In genomic region chr12:11088626-11089372, GRCm38 (mm10) we compare ENCODE assay signal across 17 mouse cellular contexts.
DNase-seq lines count a peak whose midpoint lies in the region; ATAC-seq and TF ChIP-seq lines count a peak whose summit lies in the region.
"Had no signal": no experiment of that assay in that cellular context is flagged by ENCODE, and none has a peak within 500 bp of the region (broad histone marks: within the 10 kb centered on the region; RNA-seq: fewer than 3 reads in every experiment).

No protein-coding gene starts in this region.

- no peak for ATAC-seq in heart, embryonic 12.5 days (ENCODE audit: insufficient number of reproducible peaks, low FRiP score)
- ATAC-seq in midbrain, embryonic 11.5 days (ENCODE audit: low FRiP score), result no peak
- no peak for ATAC-seq in midbrain, postnatal 0 days (ENCODE audit: low FRiP score)
- peak; percentile 80 for ATAC-seq in lung, embryonic 16.5 days (ENCODE audit: low read depth)
- no peak for ATAC-seq in erythroid progenitor cell, adult 5-6 weeks (replicated peaks; ENCODE audit: low FRiP score, poor library complexity, severe bottlenecking)
- no peak for ATAC-seq in hindbrain, embryonic 16.5 days
- ATAC-seq: CD4-positive, CD25-positive, alpha-beta regulatory T cell, adult 4 months; forebrain, embryonic 16.5 days; midbrain, embryonic 13.5 days had no signal

- H3K4me2 ChIP-seq in heart, embryonic 12.5 days, result no peak overlapping the region
- H3K4me2 ChIP-seq in midbrain, embryonic 11.5 days, result no peak overlapping the region
- H3K4me2 ChIP-seq in midbrain, postnatal 0 days (ENCODE audit: low read depth, low read length, poor library complexity, severe bottlenecking), result no peak overlapping the region
- H3K4me2 ChIP-seq in lung, embryonic 16.5 days (ENCODE audit: low read depth, low read length), result no peak overlapping the region
- no peak overlapping the region for H3K4me2 ChIP-seq in hindbrain, embryonic 16.5 days (ENCODE audit: low read length)
- H3K4me2 ChIP-seq: embryonic facial prominence, embryonic 13.5 days; hindbrain, embryonic 12.5 days; limb, embryonic 15.5 days; midbrain, embryonic 13.5 days had no signal

- no peak overlapping the region for H3K4me3 ChIP-seq in heart, embryonic 12.5 days
- H3K4me3 ChIP-seq in midbrain, embryonic 11.5 days (ENCODE audit: low read depth, low read length), result no peak overlapping the region
- no peak overlapping the region for H3K4me3 ChIP-seq in midbrain, postnatal 0 days (ENCODE audit: low read depth, low read length)
- no peak overlapping the region for H3K4me3 ChIP-seq in lung, embryonic 16.5 days (ENCODE audit: low read length)
- no peak overlapping the region for H3K4me3 ChIP-seq in hindbrain, embryonic 16.5 days (ENCODE audit: low read length)
- H3K4me3 ChIP-seq: embryonic facial prominence, embryonic 13.5 days; heart, embryonic 10.5 days; hindbrain, embryonic 12.5 days; limb, embryonic 15.5 days; midbrain, embryonic 13.5 days had no signal

- no peaks in the 10 kb centered on the region for H3K27me3 ChIP-seq in heart, embryonic 12.5 days (replicated peaks)
- H3K27me3 ChIP-seq in midbrain, embryonic 11.5 days (ENCODE audit: control insufficient read depth, insufficient read depth, low read length), result no peaks in the 10 kb centered on the region
- no peaks in the 10 kb centered on the region for H3K27me3 ChIP-seq in midbrain, postnatal 0 days (ENCODE audit: insufficient read depth, low read length)
- no peaks in the 10 kb centered on the region for H3K27me3 ChIP-seq in lung, embryonic 16.5 days (ENCODE audit: control insufficient read depth, insufficient read depth, low read depth, low read length)
- H3K27me3 ChIP-seq in hindbrain, embryonic 16.5 days (replicated peaks; ENCODE audit: control insufficient read depth, insufficient read depth, low read length), result no peaks in the 10 kb centered on the region
- H3K27me3 ChIP-seq: embryonic facial prominence, embryonic 13.5 days; hindbrain, embryonic 12.5 days; limb, embryonic 15.5 days; midbrain, embryonic 13.5 days had no signal

- H3K9ac ChIP-seq in heart, embryonic 12.5 days, result no peak overlapping the region
- no peak overlapping the region for H3K9ac ChIP-seq in midbrain, embryonic 11.5 days (ENCODE audit: low read length)
- H3K9ac ChIP-seq in midbrain, postnatal 0 days (replicated peaks; ENCODE audit: low read length, poor library complexity, severe bottlenecking), result no peak overlapping the region
- no peak overlapping the region for H3K9ac ChIP-seq in lung, embryonic 16.5 days (ENCODE audit: low read length)
- H3K9ac ChIP-seq in hindbrain, embryonic 16.5 days (ENCODE audit: low read depth, low read length), result no peak overlapping the region
- H3K9ac ChIP-seq: embryonic facial prominence, embryonic 13.5 days; hindbrain, embryonic 12.5 days; limb, embryonic 15.5 days; midbrain, embryonic 13.5 days had no signal

- no peaks in the 10 kb centered on the region for H3K9me3 ChIP-seq in heart, embryonic 12.5 days (replicated peaks)
- H3K9me3 ChIP-seq in midbrain, embryonic 11.5 days (ENCODE audit: control insufficient read depth, low read length), result no peaks in the 10 kb centered on the region
- H3K9me3 ChIP-seq in midbrain, postnatal 0 days (ENCODE audit: low read length), result no peaks in the 10 kb centered on the region
- H3K9me3 ChIP-seq in lung, embryonic 16.5 days (ENCODE audit: control insufficient read depth, low read length), result no peaks in the 10 kb centered on the region
- 0 out of 2 replicates have a peak, but pooled peaks cover 5% of the 10 kb centered on the region for H3K9me3 ChIP-seq in hindbrain, embryonic 16.5 days (ENCODE audit: control insufficient read depth, low read length)
- H3K9me3 ChIP-seq: embryonic facial prominence, embryonic 13.5 days; heart, embryonic 10.5 days; limb, embryonic 15.5 days had no signal

- H3K27ac ChIP-seq in heart, embryonic 12.5 days (ENCODE audit: poor library complexity, severe bottlenecking), result no peak overlapping the region
- no peak overlapping the region for H3K27ac ChIP-seq in midbrain, embryonic 11.5 days (ENCODE audit: low read depth, low read length)
- H3K27ac ChIP-seq in midbrain, postnatal 0 days (ENCODE audit: low read depth, low read length), result no peak overlapping the region
- no peak overlapping the region for H3K27ac ChIP-seq in lung, embryonic 16.5 days (ENCODE audit: low read length)
- H3K27ac ChIP-seq in hindbrain, embryonic 16.5 days (ENCODE audit: low read depth, low read length), result no peak overlapping the region
- H3K27ac ChIP-seq: embryonic facial prominence, embryonic 13.5 days; heart, embryonic 10.5 days; hindbrain, embryonic 12.5 days; limb, embryonic 15.5 days; midbrain, embryonic 13.5 days had no signal

- no peaks in the 10 kb centered on the region for H3K36me3 ChIP-seq in heart, embryonic 12.5 days
- no peaks in the 10 kb centered on the region for H3K36me3 ChIP-seq in midbrain, embryonic 11.5 days (ENCODE audit: control insufficient read depth, insufficient read depth, low read length)
- no peaks in the 10 kb centered on the region for H3K36me3 ChIP-seq in midbrain, postnatal 0 days (ENCODE audit: insufficient read depth, low read length)
- no peaks in the 10 kb centered on the region for H3K36me3 ChIP-seq in lung, embryonic 16.5 days (ENCODE audit: control insufficient read depth, insufficient read depth, low read length)
- no peaks in the 10 kb centered on the region for H3K36me3 ChIP-seq in hindbrain, embryonic 16.5 days (ENCODE audit: control insufficient read depth, insufficient read depth, low read length)
- H3K36me3 ChIP-seq: embryonic facial prominence, embryonic 13.5 days; heart, embryonic 10.5 days; hindbrain, embryonic 12.5 days; limb, embryonic 15.5 days; midbrain, embryonic 13.5 days had no signal

- no peak for TF ChIP-seq CTCF in midbrain, postnatal 0 days (IDR thresholded peaks at IDR 0.05)

- WGBS in heart, embryonic 12.5 days, result 48% methylated on average over 5 of the region's 5 CpGs
- WGBS in midbrain, embryonic 11.5 days, result 72% methylated on average over 5 of the region's 5 CpGs
- WGBS in midbrain, postnatal 0 days, result 73% methylated on average over 5 of the region's 5 CpGs
- WGBS in lung, embryonic 16.5 days, result 14% methylated on average over 5 of the region's 5 CpGs
- 79% methylated on average over 5 of the region's 5 CpGs for WGBS in hindbrain, embryonic 16.5 days

- DNase-seq in heart, adult 18-20 months, result peak; percentile 4 to 22
- DNase-seq in midbrain, embryonic 11.5 days (ENCODE audit: low spot score, missing footprints), result peak; percentile 72
- DNase-seq in midbrain, postnatal 0 days (ENCODE audit: low spot score), result no peak
- DNase-seq: adrenal gland, postnatal 25 days; cerebellum, postnatal 14 days; kidney, adult 11 months had no signal

- H3K4me1 ChIP-seq in heart, embryonic 12.5 days (replicated peaks), result no peaks in the 10 kb centered on the region
- H3K4me1 ChIP-seq in midbrain, embryonic 11.5 days (ENCODE audit: control insufficient read depth, insufficient read depth, low read length), result no peaks in the 10 kb centered on the region
- no peaks in the 10 kb centered on the region for H3K4me1 ChIP-seq in midbrain, postnatal 0 days (ENCODE audit: insufficient read depth, low read length)
- H3K4me1 ChIP-seq in lung, embryonic 16.5 days (replicated peaks; ENCODE audit: control insufficient read depth, insufficient read depth, low read length), result no peaks in the 10 kb centered on the region
- H3K4me1 ChIP-seq in hindbrain, embryonic 16.5 days (ENCODE audit: control insufficient read depth, insufficient read depth, low read depth, low read length), result no peaks in the 10 kb centered on the region
- H3K4me1 ChIP-seq: embryonic facial prominence, embryonic 13.5 days; heart, embryonic 10.5 days; hindbrain, embryonic 12.5 days; limb, embryonic 15.5 days; midbrain, embryonic 13.5 days had no signal
